Mouse (Mus musculus) erythroblast, embryonic 14.5 days (primary cell): ENCODE results near the gene Spint1. TPM values are rescaled to one million over a fixed set of nuclear protein-coding genes. Genes with fewer than 3 reads are reported as not detected.

Experiments
- H3K27me3 ChIP-seq: 2 replicates; pipeline ENCODE4 v1.6.1; 2012; ENCODE audit warnings: inconsistent platforms; ENCODE audit not compliant: control insufficient read depth
- H3K36me3 ChIP-seq: 2 replicates; pipeline ENCODE4 v1.6.1; 2012; ENCODE audit warnings: mild to moderate bottlenecking, inconsistent platforms; ENCODE audit not compliant: control insufficient read depth
- H3K4me1 ChIP-seq: 2 replicates; pipeline ENCODE4 v1.6.1; 2012; ENCODE audit warnings: inconsistent platforms; ENCODE audit not compliant: control insufficient read depth
- H3K4me3 ChIP-seq: replicated peaks from 2 replicates; pipeline ENCODE3; 2012; ENCODE audit warnings: moderate library complexity, mild to moderate bottlenecking, inconsistent platforms
- H3K9me3 ChIP-seq: 2 replicates; pipeline ENCODE4 v1.6.1; 2012; ENCODE audit warnings: low read length, inconsistent platforms, mixed read lengths; ENCODE audit not compliant: control insufficient read depth
- GATA1 ChIP-seq: IDR thresholded peaks from 2 replicates; pipeline ENCODE4 v1.6.1; 2012; ENCODE audit warnings: low read length, inconsistent platforms, mixed read lengths
- TAL1 ChIP-seq: IDR thresholded peaks from 3 replicates; pipeline ENCODE4 v1.6.1; 2012; ENCODE audit warnings: low read length, inconsistent platforms, mixed read lengths
- polyA plus RNA-seq: library from polyadenylated mRNA; stranded (reverse); fragments of >175 nt; gene quantifications from 2 replicates; pipeline ENCODE4 v1.2.3, GENCODE M21; 2012

Gene Spint1
- polyA plus RNA-seq, 1 experiment = not detected

DNA sequence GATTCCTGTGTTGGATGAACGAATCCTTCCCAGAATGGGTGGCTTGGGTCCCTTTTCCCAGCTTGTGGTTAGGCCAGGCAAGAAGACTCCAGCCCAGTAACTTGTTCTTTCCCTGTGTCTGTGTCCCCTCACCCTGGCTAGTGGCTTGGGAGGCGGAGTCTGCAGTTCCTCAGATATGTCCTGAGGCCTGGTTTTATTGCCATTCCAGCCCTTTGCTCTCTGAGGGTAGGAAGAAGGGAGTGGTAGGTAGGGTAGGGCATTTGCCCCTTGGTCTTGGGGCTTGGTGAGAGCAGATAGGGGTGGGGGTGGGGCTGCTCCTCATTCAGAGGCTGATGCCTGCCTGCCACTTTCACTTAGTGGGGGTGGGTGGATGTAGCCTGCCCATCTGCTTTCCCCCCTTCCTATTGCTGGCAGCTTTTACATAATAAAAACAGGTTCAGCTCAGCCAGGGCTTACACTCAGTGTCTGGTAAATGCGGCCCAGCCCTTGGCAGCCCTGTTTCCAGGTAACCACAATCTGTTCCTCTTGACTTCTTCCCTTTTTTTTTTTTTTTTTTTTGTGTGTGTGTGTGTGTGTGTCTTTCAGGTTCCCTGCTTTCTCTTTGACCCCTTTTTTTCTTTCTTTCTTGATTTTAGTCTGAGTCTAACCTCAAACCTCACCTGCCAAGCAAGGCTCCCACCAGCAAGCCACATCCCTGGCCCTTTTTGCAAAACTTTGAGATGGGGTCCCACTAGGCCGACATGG lies 3.1 kb downstream of the Spint1 start:
- Histone ChIP-seq H3K4me1 (peaks cover 5% of the 10 kb centered on the region), H3K9me3 (peaks cover 3% of the 10 kb centered on the region; the same call in 1 of the 2 replicates), H3K4me3 (no peak overlapping the region), H3K27me3 (peaks cover 58% of the 10 kb centered on the region), H3K36me3 (no peaks in the 10 kb centered on the region)
- TF ChIP-seq GATA1 = no peak
- TF ChIP-seq TAL1 = no peak

DNA sequence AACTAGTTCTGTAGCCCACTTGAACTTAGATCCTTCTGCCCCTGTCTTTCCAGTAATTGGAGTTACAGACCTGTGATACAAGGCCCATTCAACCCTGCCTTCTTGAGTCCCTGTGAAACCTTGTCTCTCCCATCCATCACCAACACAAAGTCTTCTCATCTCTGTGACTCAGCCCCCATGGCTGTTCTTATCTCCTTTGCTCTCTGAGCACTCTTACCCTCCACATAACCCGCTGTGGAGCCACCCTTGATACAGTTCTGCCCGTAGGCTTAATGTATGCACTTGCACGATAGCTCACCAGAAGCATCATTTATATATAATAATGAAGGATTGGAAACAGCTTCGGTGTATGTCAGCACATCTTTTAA lies 3.6 kb downstream of the Spint1 start:
- no peak for TF ChIP-seq GATA1
- no peak for TF ChIP-seq TAL1
- Histone ChIP-seq H3K36me3 (no peaks in the 10 kb centered on the region), H3K9me3 (peaks cover 3% of the 10 kb centered on the region; the same call in 1 of the 2 replicates), H3K27me3 (peaks cover 52% of the 10 kb centered on the region), H3K4me3 (no peak overlapping the region), H3K4me1 (peaks cover 5% of the 10 kb centered on the region)

DNA sequence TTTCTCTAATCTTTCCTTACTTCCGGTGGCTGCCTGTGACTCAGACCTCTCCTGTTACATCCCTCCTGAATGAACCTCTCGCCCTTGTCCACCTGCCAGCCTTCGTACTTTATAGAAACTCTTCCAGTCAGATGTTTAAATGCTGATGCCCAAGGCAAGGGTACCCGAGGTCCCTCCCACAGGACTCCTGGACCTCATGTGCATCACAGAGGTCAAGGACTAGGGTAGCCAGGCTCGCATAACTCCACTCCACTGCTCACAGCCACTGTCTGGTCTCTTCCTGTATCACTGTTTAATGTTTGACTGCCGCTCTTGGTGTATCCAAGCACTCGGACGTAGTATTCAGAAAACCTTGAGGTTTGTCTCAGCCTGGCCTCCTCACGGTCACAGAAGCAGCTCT lies 5.4 kb downstream of the Spint1 start:
- TF ChIP-seq TAL1 = no peak
- no peak for TF ChIP-seq GATA1
- Histone ChIP-seq H3K4me3 (no peak overlapping the region), H3K27me3 (peaks cover 37% of the 10 kb centered on the region)

DNA sequence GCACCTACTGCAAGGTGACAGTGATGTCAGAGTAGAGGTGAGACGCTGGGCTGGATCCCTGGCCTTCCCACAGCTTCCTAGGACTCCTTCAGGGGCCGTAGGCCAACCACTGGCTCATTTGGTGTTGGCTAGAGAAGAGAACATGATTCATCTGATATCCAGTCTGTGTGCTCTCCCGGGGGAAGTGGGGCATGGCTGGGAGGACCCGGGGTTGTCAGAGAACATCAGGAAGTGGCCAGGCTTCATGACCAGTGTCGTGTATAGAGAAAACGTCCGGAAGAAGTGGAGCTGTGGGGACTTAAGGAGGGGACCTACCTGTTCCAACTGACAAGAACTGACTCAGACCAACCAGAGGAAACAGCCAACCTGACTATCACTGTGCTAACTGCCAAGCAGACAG lies 8.1 kb downstream of the Spint1 start:
- no peaks in the 10 kb centered on the region for H3K9me3 ChIP-seq
- H3K36me3 ChIP-seq = no peaks in the 10 kb centered on the region
- peaks cover 10% of the 10 kb centered on the region for H3K27me3 ChIP-seq
- H3K4me1 ChIP-seq = no peaks in the 10 kb centered on the region
- no peak for TF ChIP-seq GATA1
- TF ChIP-seq TAL1 = no peak
- no peak overlapping the region for H3K4me3 ChIP-seq

More for the DNA sequence above, 5.4 kb downstream of the Spint1 start:
- peaks cover under 1% of the 10 kb centered on the region; the same call in 1 of the 2 replicates for H3K9me3 ChIP-seq
- peaks cover under 1% of the 10 kb centered on the region for H3K4me1 ChIP-seq
- H3K36me3 ChIP-seq = no peaks in the 10 kb centered on the region

DNA sequence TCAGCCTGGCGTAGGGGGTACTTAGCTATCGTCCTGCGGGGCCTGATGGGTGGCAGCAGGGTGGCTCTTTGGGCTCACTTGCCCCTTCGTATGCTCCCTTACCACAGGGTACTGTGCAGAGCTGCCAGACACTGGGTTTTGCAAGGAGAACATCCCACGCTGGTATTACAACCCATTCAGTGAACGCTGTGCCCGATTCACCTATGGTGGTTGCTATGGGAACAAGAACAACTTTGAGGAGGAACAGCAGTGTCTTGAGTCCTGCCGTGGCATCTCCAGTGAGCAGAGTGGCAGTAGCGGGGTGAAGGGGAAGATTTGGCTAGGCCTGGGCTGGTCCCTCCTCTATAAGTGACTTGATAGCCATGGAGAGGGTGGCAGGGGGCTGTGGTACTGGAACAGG lies 10.7 kb downstream of the Spint1 start:
- no peaks in the 10 kb centered on the region for H3K36me3 ChIP-seq
- no peak overlapping the region for H3K4me3 ChIP-seq
- TF ChIP-seq TAL1 (no peak), GATA1 (no peak)
- peaks cover 8% of the 10 kb centered on the region for H3K4me1 ChIP-seq
- peaks cover 2% of the 10 kb centered on the region; the same call in 1 of the 2 replicates for H3K27me3 ChIP-seq
- H3K9me3 ChIP-seq = no peaks in the 10 kb centered on the region

DNA sequence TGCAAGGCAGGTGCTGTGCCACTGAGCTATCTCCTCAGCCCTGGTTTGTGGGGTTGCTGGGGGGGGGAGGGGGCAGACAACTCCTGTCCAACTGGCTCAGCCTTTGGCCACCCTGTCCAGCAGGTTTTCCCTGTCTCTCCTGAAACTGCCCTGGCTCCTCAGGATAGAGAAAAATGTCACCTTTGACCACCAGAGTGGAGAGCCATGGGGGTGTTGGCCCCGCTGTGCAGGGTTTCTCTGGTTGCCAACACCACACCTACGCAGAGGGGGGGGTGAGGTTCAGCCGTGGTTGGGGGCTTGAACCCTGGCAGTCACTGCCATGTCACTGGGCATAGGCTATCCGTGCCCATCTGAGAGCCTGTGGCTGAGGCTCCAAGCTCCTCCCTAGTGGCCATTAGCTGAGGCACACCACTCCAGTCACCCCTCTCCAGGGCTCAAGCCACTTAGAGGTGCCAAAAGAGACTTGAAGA lies 12.5 kb downstream of the Spint1 start:
- H3K9me3 ChIP-seq = no peaks in the 10 kb centered on the region
- peaks cover 8% of the 10 kb centered on the region for H3K4me1 ChIP-seq
- H3K27me3 ChIP-seq = peaks cover 17% of the 10 kb centered on the region
- no peaks in the 10 kb centered on the region for H3K36me3 ChIP-seq
- TF ChIP-seq GATA1 (no peak), TAL1 (no peak)
- H3K4me3 ChIP-seq = no peak overlapping the region

DNA sequence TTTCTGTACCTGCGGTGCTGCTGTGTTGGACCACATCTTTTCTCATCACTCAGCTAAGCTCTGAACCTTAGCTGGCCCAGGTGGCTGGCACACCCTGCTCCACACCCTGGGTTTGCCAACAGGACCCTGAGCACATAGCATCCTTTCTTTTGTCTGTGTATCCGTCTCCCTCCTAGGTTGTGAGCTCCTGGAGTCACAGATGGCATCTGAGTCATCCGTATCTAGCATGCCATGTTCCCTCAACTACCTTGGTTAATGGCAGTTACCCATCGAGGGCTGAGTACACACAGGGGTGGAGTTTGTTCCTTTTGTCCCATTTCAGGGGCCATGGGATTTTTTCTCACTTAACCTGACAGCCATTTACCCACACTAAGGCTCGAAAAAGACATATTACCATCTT lies 13.2 kb downstream of the Spint1 start:
- peaks cover 8% of the 10 kb centered on the region for H3K4me1 ChIP-seq
- TF ChIP-seq TAL1 (no peak), GATA1 (no peak)
- H3K27me3 ChIP-seq = peaks cover 25% of the 10 kb centered on the region
- no peak overlapping the region for H3K4me3 ChIP-seq
- no peaks in the 10 kb centered on the region for H3K36me3 ChIP-seq
- H3K9me3 ChIP-seq = no peaks in the 10 kb centered on the region

DNA sequence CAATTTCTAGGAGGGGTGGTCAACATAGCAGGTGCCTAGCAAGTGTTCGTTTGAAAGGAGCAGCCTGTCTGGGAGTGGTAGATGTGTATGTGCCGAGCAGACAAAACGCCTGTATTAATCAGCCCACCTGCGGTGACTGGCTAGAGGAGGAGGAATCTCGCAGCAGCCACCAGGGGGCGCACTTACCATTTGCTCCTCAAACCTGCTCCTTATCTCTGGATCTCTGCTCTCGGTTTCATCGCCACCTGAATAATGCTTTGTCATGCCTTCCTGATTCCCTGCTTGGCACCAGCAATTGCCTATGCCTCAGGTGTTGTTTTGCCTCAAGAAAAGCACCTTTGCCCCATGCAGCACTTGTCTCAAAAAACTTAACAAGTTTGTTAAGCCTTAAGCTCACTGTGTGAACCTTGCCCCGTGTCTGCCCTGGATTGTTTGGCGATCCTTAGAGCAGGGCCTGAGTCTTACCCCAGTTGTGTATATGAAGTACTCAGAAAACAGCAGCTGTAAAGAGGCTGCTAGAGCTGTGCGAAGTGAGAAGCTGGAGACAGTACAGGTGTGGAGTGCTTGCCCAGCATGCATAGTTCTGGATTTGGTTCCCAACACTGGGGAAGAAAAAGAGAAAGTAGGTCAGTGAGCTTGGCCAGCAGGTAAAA lies 13.8 kb downstream of the Spint1 start:
- TF ChIP-seq GATA1 = peak; percentile 95
- no peak for TF ChIP-seq TAL1
- peaks cover 8% of the 10 kb centered on the region for H3K4me1 ChIP-seq
- H3K4me3 ChIP-seq = peak overlapping the region; percentile 28
- peaks cover 27% of the 10 kb centered on the region for H3K27me3 ChIP-seq
- H3K36me3 ChIP-seq = no peaks in the 10 kb centered on the region
- no peaks in the 10 kb centered on the region for H3K9me3 ChIP-seq

DNA sequence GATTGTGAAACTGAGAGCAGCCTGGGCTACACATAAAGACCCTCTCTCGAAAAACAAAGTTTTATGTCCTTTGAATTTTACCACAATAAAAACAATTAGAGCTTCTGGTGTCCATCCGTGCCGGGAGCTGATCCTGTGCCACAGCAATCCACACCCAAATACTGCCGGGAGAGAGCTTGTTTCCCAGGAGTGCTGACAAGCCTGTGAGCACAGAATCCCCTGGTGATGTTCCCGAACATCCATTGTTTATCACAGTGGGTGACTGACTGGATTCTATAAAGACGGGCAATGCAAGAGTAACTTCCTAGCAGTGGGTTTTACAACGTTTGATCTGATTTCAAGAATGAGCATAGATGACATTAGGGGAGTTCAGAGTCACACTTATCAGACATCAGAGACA lies 17.8 kb downstream of the Spint1 start:
- H3K27me3 ChIP-seq = peaks cover 31% of the 10 kb centered on the region
- H3K4me1 ChIP-seq = peaks cover 8% of the 10 kb centered on the region
- H3K9me3 ChIP-seq = no peaks in the 10 kb centered on the region
- H3K4me3 ChIP-seq = no peak overlapping the region
- TF ChIP-seq TAL1 = no peak
- no peaks in the 10 kb centered on the region for H3K36me3 ChIP-seq
